Mouse (Mus musculus) C2C12 (cell line): ENCODE results near the gene Fsd1l.

ENCODE experiments used
- CEBPB ChIP-seq: IDR thresholded peaks from one replicate; pipeline ENCODE4 v1.6.1; 2011; ENCODE audit warnings: low read depth, mild to moderate bottlenecking, control low read depth, moderate library complexity
- CTCF ChIP-seq: IDR thresholded peaks from one replicate; pipeline ENCODE4 v1.5.1; 2011; ENCODE audit not compliant: control insufficient read depth, insufficient read depth, insufficient read length
- FOSL1 ChIP-seq: IDR thresholded peaks from one replicate; pipeline ENCODE4 v1.8.0; 2011; ENCODE audit warnings: mild to moderate bottlenecking, low read length; ENCODE audit not compliant: poor library complexity, insufficient read depth, severe bottlenecking
- MAX ChIP-seq: IDR thresholded peaks from one replicate; pipeline ENCODE4 v1.6.1; 2011; ENCODE audit warnings: mild to moderate bottlenecking, control low read depth
- MYOD1 ChIP-seq: IDR thresholded peaks from one replicate; pipeline ENCODE4 v1.6.1; 2011; ENCODE audit warnings: low read depth; ENCODE audit not compliant: control insufficient read depth, insufficient read length
- MYOG ChIP-seq: IDR thresholded peaks from one replicate; pipeline ENCODE4 v1.6.1; 2011; ENCODE audit not compliant: control insufficient read depth, insufficient read length; ENCODE audit errors: extremely low read depth
- USF1 ChIP-seq: IDR thresholded peaks from one replicate; pipeline ENCODE4 v1.6.1; 2011; ENCODE audit warnings: low read depth, mild to moderate bottlenecking, control low read depth, moderate library complexity

DNA sequence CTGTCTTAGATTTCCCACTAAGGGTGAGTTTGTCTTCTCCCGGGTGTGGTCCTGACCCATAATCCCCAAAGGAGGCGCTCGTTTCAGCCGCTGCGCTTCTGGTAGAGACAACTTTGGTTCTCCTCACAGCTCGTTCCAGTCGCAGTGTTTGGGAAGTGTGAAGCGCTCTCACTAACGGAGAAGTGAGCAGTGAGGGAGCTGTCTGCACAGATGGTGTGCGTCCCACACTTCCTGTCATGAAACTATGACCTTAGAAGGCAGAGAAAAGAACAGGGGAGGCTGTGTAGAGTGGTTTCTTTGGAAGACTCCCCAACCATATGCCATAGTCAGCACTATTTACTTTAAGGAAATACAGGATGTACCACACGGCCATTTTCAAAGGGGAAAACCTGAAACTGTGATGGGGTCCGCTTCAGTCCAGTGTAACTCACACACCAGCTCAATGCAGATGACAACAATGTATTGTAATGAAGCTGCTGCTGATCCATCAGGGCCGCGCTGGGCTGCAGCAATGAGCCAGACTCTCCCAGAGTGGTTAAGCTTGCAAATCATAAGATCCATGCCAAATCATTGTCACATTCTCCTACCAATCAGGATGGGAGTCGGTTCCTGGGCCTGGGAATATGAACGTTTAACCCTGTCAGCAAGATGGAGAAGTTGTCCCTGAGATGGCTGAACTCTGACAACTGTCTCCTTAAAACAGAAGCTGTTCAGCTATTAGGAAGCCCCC is 119.3 kb downstream of the Fsd1l start:
- TF ChIP-seq CTCF (no peak), USF1 (no peak), MYOG (no peak), MYOD1 (no peak), FOSL1 (no peak), CEBPB (no peak), MAX (no peak)
